Mouse (Mus musculus): Measurements from ENCODE around the gene Mycbpap.

Gene Mycbpap

DNA sequence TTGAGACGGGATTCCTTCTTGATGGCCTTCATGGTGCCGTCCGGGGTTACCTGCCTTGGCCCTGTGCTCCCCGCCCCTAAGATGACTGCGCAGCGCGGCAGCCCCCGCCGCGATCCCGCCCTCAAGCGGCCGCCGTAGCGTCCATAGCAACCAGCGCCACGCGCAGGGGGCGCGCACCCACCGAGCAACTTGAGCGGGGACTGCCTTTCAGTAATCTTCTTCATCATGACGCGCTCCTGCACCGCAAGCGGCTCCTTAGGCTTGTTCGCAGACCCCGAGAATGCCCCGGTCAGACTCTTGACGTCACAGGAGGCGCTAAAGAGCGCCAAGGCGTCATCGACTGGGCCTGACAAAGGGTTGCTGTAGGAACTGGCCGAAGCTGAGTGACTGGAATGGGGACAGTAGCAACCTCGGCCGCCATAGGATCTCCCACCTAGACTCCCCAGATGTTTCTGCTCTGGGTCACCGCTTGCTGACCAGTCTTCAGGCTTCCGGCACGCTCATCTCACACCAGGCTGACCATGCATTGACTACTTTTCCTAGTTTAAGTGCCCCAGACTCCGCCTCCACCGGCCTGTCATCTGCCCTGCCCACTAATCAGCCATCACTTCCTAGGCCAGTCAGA, at the start of gene Mycbpap:
Gene Mycbpap, minus strand, starts transcription at position 524 of the 625 bp plus-strand sequence.
- DNase-seq, result peak; percentile 12

DNA sequence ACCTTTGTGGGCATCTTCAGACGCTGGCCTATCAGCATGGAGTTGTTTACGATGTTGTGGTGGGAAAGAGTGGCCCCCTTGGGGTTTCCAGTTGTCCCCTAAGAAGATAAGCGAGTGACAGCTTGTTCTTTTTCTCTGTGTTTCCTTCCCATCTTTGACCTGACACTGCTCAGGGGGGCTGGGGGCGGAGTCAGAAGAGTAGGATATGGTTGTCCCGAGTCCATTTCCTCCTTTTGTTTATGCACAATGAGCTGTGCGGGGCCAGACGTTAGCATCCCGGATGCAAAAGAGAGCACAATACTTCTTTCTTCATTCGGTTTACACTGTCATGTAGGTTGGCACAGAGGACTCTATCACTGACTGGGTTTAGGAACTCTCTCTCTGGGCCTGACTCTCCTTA, 49.1 kb upstream of the Mycbpap start:
- DNase-seq, result peak; percentile 72

DNA sequence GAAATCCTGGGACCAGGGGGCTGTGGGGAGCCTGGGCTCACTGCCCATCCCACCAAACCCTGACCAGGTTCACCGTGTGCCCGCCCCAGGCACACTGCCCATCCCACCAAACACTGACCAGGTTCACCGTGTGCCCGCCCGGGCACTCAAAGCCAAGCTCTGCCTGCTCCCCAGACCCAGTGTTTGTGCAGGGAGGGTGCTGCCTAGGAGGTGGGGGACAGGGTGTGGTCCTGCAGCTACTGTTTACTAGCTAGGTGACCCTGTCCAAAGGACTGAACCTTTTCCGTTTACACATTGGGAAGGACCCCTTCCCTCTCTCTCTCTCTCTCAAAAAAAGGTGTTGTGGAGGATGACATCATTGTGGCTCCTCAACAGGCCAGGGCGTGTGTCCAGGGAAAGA, 45.8 kb upstream of the Mycbpap start:
- no peak for DNase-seq

DNA sequence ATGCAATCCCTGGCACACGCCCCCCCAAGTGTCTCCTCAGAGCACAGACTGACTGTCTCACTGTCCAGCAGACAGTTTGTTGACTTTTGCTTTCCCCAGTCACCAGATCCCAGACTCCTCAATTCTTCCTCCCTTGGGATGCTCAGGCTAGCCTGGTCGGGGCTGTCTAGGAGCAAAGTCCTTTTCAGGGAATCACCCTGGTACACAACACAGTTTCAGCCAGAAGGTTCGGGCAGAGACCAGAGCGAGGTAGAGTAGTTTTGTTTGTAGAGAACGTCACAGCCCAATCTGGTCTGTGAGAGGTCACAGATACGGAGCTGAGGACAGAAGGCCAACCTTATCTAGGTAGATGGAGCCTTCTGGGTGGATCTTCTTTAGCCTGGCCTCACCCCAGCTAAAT, 45.0 kb upstream of the Mycbpap start:
- DNase-seq, result no peak

DNA sequence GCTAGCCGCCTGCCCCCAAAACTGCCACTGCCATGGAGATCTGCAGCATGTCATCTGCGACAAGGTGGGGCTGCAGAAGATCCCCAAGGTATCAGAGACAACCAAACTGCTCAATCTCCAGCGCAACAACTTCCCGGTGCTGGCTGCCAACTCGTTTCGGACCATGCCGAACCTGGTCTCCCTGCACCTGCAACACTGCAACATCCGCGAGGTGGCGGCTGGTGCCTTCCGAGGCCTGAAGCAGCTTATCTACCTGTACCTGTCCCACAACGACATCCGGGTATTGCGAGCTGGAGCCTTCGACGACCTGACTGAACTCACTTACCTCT, 43.6 kb upstream of the Mycbpap start:
- DNase-seq, result peak; percentile 10

DNA sequence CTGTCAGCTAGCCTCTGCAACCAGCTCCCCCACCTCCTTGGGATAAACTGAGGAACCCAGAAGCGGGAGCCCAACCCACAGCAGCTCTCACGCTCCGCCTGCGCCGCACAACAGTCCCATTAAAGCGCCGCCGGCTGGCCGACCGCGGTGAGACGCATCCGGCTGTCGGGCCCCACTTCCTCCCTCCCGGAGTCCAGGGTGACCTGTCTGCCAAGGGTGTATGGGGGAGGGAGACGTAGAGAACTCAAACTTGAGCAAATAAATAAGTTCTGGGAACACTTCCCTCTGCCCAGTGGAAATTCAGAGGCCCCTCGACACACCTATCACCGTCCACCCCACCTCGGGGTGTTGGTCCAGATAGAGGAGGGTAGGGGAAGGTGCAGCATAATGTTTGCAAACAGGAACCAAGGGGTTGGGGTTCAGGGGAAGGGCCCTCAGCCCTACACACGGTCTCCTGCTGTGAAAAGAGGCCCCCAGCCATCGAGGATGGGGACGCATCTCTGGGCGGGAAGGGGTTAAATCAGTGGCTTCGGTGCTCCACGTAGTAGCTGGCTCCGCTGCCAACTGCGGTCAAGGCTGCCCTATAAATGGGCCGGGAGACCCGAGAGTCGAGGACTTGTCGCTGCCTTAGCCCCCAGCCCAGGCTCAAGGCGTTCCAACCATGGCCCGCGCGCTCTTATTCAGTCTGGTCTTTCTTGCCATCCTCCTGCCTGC, 43.1 kb upstream of the Mycbpap start, which contains the start of gene Chad:
Gene Chad, plus strand, starts transcription at position 611 of the 714 bp plus-strand sequence.
- DNase-seq, result peak; percentile 45

DNA sequence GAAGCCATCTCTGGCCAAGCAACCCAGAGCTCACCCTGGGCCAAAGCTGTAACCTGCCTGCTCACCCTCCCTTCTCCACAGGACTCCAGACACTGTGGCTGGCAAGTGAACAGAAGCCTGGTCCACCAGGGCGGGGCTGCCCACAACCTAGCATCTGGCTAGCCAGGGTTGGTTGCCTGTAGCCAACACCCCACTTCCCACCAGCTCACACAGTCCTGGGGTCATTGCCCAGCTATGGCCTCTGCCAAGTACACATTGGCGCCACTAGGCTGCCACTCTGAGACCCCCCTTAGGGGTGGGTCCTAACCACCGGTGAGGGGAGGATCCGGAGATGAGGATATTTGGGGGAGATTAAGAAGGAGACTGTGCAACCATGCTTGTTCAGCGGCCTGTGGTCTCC, 42.3 kb upstream of the Mycbpap start:
- no peak for DNase-seq

DNA sequence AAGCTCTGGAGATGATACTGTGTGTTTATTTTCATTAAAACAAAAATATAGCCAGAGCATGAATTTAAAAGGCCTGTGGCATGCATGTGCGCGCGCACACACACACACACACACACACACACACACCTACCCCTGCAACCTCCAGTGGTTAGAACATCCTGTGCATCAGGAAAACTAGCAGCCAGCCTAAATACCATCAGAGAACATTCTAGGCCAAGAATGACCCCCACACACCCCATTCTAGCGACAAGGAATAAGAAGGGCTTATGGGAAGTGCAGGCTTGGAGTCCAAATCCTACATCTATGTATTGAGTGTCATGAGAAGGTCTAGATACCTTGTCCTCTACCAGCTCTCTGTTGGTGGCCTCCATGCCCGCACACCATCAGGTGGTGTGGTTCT, 41.8 kb upstream of the Mycbpap start:
- DNase-seq, result no peak

DNA sequence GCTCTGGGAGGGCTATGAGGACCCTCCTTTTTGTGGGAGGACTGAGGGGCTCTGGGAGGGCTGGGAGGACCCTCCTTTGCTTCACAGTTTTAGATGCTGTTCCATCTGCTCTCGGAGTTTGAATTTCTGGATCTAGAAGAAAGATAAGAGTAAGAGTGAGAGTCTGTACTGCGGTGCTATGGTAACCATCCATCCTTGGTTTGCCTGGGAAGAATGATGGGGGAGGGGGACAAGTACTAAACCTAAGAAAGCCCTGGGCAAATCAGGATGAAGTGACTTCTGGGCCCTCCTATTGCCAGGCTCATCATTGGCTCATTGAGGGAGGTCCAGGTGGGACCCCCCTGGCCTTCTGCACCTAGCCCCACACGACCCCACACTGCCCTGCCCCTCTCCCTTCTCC, 36.7 kb upstream of the Mycbpap start:
- no peak for DNase-seq

DNA sequence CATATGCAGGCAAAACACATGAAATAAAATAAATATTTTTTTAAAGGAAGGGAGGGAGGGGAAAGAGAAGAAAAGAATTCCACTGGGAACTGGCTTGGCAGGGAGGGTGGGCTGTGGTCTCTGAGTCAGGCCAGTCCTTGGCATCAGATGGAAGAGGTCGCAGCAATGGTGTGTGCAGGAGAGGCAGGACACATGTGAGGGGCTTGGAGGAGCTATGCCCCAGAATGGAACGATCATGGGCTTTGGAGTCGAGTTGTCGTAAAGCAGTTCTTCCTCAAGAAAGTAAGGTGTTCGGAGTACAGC, 28.9 kb upstream of the Mycbpap start:
- DNase-seq, result no peak

DNA sequence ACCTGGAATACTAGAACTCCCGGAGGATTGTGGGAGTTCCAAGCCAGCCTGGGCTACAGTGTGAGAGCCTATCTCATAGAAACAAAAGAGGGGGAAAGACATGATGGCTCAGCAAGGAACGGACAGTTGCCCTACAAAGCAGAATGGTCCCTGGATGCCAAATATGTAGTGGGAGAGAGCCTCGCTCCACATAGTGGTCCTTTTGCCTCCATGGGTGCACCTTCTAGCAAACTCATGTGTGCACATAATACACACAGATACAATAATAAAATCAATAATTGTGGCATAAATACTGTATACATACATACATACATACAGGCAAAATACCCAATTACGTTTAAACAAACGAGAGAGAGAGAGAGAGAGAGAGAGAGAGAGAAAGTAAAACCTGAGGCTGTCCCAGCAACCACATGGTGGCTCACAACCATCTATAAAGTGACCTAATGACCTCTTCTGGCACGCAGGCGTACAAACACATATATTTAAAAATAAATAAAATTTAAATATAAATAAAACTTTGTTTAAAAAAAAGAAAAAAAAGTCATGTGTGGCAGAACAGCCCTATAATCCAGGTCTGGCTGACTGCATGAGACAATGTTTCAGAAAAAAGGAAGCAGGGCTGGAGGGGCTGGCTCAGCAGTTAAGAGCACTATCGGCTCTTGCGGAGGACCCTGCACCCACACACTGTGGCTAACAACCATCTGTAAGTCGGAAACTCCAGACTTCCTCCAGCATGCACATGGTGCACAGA, 28.3 kb upstream of the Mycbpap start:
- no peak for DNase-seq

DNA sequence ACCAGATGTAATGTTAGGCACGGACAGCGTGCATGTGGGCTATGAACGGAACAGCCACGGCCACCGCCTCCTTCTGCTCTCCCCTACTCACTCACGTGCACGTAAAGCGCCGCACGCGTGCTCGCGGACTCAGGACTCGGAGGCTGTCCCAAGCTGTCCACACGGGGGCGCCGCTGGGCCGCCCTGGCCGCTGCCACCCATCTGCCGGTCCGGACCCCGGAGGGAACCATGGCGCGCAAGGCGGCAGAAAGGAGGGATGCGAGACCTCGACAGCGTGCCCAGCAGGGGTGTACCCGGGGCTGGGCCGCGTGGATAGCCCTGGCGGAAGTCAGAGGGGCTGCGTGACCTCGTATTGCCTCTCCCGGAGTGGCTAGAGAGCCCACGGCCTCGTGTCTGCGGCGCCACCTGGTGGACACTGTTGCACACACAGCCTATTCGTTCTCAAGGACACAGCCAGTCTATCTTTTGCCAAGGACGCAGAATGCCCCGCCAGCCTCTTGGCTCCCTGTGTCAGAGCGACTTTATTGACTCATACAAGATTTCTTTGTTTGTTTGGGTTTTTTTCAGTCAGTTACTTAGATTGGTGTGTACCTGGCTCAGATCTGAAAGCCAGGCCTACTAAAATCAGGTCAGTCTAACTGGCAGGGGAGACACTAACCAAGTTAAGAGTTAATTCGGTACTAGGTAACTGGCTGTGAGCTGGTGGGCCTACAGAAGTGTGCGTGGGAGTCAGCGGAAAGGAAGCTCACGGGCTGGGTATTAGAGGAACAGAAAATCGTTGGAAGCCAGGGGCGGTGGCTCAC, 27.5 kb upstream of the Mycbpap start, which contains the start of gene Rsad1:
Gene Rsad1, minus strand, starts transcription at position 368 of the 803 bp plus-strand sequence.
- DNase-seq, result peak; percentile 94

DNA sequence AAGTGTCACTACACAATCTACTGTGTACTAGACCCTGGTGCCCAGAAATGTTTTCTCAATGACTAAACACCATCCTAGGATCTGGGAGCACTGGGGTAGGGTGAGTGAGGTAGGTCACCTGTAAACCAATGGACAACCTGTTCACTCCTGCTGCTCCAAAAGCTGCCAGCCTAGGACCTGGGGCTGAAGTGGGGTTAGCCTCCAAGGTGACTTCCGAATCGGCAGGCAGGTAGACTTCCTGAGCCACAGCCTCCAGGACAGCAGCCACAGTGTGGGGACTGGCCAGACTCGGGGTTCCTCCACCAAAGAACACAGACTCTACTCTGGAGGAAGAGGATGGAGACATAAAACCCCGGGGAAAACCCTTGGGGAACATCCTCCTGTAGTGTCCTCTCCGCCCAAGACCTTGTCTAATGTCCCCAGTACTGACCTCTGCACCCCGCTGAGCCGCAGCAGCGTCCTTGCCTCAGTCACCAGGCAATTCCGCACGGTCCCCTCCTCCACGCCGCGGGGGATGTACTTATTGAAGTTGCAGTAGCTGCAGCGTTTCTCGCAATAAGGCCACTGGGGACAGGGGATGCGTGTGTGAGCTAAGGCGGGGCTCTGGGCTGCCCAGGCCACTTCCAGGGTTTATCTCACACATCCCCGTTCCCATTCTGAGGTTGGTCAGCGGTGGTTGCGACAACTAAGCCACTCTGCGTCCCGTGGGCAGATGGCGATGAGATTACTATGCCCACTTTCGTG, 26.7 kb upstream of the Mycbpap start:
- DNase-seq, result peak; percentile 23

DNA sequence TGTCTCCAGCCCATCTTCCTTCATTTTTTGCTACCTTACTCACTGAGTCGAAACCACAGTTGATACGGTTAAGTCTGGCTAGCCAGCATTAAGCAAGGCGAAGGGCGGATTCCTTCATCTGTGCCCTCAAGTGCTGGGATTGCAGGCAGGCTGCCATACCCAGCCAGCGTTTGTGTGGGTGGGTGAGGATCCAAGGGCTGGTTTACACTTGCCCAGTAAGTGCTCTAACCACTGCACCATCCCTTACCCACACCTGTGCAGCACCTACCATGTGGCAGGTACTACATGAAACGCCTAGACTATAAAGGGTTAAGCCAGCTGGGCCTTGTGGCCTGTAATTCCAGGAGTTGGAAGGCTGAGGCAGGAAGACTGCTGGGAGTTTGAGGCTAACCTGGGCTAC, 25.7 kb upstream of the Mycbpap start:
- no peak for DNase-seq

DNA sequence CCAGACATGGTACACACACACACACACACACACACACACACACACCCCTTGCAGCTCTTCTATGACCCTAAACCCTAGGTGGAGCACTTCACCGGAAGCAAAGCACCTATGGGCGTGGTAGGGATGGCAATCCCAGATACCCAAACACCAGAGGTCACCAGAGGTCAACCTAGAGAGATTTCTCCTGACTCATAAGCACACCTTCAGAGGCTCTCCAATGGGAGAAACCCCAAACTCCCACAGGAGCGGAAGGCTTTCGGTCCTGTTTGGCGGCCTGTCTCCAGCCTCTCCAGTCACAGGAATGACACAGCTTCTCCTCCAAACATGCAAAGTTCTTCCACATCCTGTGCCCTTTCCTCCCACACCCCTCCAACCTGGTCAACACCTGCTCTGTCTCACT, 24.8 kb upstream of the Mycbpap start:
- no peak for DNase-seq

DNA sequence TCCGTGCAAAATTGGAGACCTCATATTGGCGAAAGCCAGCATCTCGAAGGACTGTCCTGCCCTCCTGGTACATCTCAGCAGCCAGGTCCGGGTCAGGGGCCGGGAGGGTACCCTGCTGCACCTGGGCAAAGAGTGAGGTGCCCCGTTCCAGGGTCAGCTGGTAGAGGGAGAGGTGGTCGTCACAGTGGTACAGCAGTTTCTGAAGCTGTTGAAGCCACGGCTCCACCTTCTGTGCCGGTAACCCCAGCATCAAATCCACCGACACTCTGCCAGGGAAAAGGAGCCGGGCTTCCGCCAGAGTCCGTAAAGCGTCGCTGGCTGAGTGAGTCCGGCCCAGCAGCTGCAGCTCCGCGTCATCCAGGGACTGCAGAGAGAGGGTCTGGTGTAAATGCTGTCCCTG, 22.9 kb upstream of the Mycbpap start:
- no peak for DNase-seq

DNA sequence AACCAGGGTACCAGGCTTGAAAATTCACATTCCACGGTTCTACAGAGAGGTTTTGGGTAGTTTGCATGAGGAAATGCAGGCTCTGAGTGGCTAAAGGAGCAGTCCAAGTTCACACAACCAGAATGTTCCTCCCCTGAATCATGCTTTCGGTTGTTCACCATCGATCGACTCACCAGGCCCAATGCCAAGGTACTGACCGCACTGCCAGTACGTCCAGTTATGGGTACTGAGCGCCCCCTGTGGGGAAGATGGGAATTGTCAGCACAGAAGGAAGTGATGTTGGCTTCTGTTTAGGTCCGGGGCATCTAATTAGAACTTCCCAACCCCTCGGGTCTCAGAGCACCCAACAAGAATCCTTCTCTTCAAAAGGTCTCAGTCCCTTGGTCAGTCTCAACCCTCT, 22.4 kb upstream of the Mycbpap start:
- DNase-seq, result peak; percentile 52

DNA sequence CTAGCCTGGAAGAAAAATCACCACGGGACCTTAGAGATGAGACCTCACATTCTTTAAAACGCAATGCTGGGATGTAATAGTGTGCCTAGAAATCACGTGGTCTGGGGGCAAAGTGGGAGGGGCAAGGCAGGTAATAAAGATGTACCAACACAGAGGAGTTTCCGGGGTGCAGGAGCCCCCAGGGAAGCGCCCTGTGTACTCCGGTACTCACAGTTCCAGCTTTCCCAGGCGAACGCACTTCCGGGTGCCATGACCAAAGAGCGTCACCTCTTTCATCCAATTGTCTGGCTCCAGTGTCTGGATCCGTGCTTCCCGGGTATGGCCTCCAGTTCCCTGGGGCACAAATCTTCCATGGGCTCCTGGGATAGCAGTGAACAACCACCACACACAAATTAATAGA, 21.8 kb upstream of the Mycbpap start:
- DNase-seq, result no peak

DNA sequence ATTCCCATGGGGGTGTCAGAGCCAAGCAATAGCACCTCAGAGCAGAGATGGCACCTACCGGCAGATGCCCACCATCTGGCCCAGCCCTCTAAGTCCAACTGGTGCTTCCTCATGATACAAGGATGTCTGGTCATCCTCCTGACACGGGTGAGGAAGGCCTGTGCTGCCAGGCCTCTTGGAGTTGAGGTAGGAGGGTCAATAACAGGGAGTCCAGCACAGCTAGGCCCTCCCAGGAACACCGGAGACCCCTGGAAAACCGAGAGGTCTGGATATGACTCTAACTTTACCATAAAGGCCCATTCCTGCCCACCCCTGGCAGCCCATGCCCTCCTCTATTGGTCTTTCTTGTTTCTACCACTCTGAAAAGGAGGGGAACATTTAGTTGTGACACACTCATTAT, 20.9 kb upstream of the Mycbpap start:
- no peak for DNase-seq

DNA sequence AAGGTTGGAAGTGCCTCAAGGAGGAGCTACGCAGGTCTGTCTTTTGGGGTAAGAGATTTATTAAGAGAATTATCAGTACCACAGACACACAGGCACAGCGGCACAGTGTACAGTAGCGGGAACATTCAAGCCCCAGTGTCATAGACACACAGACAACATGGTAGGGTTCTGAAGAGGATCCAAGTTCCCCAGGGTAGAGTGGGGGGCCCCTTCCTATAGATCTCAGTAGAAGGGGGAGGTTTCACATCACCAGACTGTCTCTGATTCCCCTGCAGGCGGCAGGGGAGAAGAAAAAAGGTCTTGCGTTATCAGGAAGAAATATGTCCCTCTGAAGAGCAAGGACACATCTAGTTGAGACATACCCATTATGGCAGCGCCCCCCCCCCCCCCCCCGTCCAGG, 18.2 kb upstream of the Mycbpap start:
- no peak for DNase-seq

DNA sequence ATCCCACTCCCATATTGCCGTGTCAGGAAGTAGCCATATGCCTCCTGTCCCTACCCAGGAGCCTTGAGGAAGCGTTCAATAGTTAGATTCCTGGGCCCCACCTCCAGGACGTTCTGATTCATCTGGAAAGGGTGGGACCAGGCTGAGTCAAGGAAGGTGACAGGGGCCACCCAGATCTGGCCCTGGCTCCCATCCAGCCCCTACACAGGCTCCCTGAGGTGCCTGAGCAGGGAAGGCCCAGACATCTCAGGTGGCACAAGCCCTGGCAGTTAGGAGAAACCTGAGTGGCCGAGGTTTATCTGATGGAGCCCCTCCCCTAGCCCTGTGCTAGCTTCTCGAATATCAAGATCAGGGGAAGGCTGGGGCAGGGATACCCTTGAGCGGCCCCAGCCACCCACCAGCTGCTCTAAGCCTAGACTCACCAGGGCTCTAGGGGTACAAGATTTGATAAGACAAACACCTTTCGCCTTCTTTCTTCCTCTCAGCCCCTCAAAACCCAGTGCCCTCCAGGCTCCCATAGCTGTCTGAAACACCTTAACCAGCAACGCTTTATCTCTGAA, 17.3 kb upstream of the Mycbpap start:
- DNase-seq, result no peak

DNA sequence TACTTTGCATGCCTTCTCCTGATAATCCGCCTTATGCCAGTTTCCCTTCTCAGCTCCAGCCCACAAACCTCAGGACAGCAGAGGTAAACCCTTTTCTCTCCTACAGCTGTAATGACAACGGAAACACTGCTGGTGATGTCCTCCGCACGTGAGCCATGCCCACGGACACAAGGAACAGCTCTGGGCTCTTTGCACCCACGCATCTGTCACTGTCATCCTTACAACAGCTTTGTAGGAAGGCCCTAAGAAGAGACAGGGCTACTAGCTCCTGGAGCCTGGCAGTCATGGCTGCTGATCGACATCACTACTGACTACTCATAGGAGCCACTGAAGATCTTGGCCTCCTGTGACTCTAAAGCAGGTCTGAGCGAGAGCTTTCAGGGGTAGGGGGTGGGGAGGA, 11.6 kb upstream of the Mycbpap start:
- no peak for DNase-seq
